Mouse (Mus musculus) liver, postnatal 0 days (tissue): ENCODE measurements around the gene Srp68.

Experiments used
- CTCF ChIP-seq: sonication (generic); IDR thresholded peaks from 2 replicates; pipeline ENCODE4 v1.5.1; 2016; ENCODE audit warnings: antibody characterized with exemption, low read depth
- EP300 ChIP-seq: IDR thresholded peaks from 2 replicates; pipeline ENCODE4 v1.6.1; 2016; ENCODE audit warnings: antibody characterized with exemption, low read depth, mild to moderate bottlenecking

- TF ChIP-seq CTCF (no peak), EP300 (no peak)
These were observed 24.2 kb upstream of the Srp68 start for GRCm38 (mm10) chr11:116298221-116298620.
